Mouse (Mus musculus): Measurements from ENCODE around the gene Zfp536.

Gene Zfp536

GRCm38 (mm10) chr7:37771491-37772375, 1.7 kb downstream of the Zfp536 start:
- TF ChIP-seq GATA4 (IDR thresholded peaks at IDR 0.05; ENCODE audit: insufficient replicate concordance, low read length), result no peak

GRCm38 (mm10) chr7:37770400-37771050, 2.9 kb downstream of the Zfp536 start:
- no peak for TF ChIP-seq GATA4 (IDR thresholded peaks at IDR 0.05; ENCODE audit: insufficient replicate concordance, low read length)

GRCm38 (mm10) chr7:37769526-37770399, 3.7 kb downstream of the Zfp536 start:
- TF ChIP-seq GATA4 (IDR thresholded peaks at IDR 0.05; ENCODE audit: insufficient replicate concordance, low read length), result no peak

GRCm38 (mm10) chr7:37769004-37769403, 4.4 kb downstream of the Zfp536 start:
- no peak for TF ChIP-seq GATA4 (IDR thresholded peaks at IDR 0.05; ENCODE audit: insufficient replicate concordance, low read length)

- no peak for TF ChIP-seq GATA4 (IDR thresholded peaks at IDR 0.05; ENCODE audit: insufficient replicate concordance, low read length)
These were observed 5.0 kb downstream of the Zfp536 start for GRCm38 (mm10) chr7:37768310-37768940.

GRCm38 (mm10) chr7:37758886-37759285, 14.6 kb downstream of the Zfp536 start:
- no peak for TF ChIP-seq GATA4 (IDR thresholded peaks at IDR 0.05; ENCODE audit: insufficient replicate concordance, low read length)

- no peak for TF ChIP-seq GATA4 (IDR thresholded peaks at IDR 0.05; ENCODE audit: insufficient replicate concordance, low read length)
These were observed 20.4 kb downstream of the Zfp536 start for GRCm38 (mm10) chr7:37753024-37753423.

GRCm38 (mm10) chr7:37746133-37746761, 27.2 kb downstream of the Zfp536 start:
- no peak for TF ChIP-seq GATA4 (IDR thresholded peaks at IDR 0.05; ENCODE audit: insufficient replicate concordance, low read length)

- no peak for TF ChIP-seq GATA4 (IDR thresholded peaks at IDR 0.05; ENCODE audit: insufficient replicate concordance, low read length)
These were observed 30.1 kb downstream of the Zfp536 start for GRCm38 (mm10) chr7:37743350-37743749.

- TF ChIP-seq GATA4 (IDR thresholded peaks at IDR 0.05; ENCODE audit: insufficient replicate concordance, low read length), result no peak
These were observed 36.2 kb downstream of the Zfp536 start for GRCm38 (mm10) chr7:37737191-37737590.

- TF ChIP-seq GATA4 (IDR thresholded peaks at IDR 0.05; ENCODE audit: insufficient replicate concordance, low read length), result no peak
These were observed 37.1 kb downstream of the Zfp536 start for GRCm38 (mm10) chr7:37736413-37736720.

GRCm38 (mm10) chr7:37735707-37736412, 37.6 kb downstream of the Zfp536 start:
- TF ChIP-seq GATA4 (IDR thresholded peaks at IDR 0.05; ENCODE audit: insufficient replicate concordance, low read length), result no peak

GRCm38 (mm10) chr7:37735101-37735500, 38.3 kb downstream of the Zfp536 start:
- no peak for TF ChIP-seq GATA4 (IDR thresholded peaks at IDR 0.05; ENCODE audit: insufficient replicate concordance, low read length)

- TF ChIP-seq GATA4 (IDR thresholded peaks at IDR 0.05; ENCODE audit: insufficient replicate concordance, low read length), result no peak
These were observed 38.9 kb downstream of the Zfp536 start for GRCm38 (mm10) chr7:37734576-37734975.
